Mouse (Mus musculus) stomach, postnatal 0 days (tissue): Measurements from ENCODE around the gene Tnfrsf14.

Source experiments
- CTCF ChIP-seq: IDR thresholded peaks from 2 replicates; pipeline ENCODE4 v1.5.1; 2016; ENCODE audit warnings: antibody characterized with exemption, low read depth, mild to moderate bottlenecking, moderate library complexity
- EP300 ChIP-seq: optimal IDR thresholded peaks from 2 replicates; pipeline ENCODE3; 2016; ENCODE audit warnings: antibody characterized with exemption

DNA sequence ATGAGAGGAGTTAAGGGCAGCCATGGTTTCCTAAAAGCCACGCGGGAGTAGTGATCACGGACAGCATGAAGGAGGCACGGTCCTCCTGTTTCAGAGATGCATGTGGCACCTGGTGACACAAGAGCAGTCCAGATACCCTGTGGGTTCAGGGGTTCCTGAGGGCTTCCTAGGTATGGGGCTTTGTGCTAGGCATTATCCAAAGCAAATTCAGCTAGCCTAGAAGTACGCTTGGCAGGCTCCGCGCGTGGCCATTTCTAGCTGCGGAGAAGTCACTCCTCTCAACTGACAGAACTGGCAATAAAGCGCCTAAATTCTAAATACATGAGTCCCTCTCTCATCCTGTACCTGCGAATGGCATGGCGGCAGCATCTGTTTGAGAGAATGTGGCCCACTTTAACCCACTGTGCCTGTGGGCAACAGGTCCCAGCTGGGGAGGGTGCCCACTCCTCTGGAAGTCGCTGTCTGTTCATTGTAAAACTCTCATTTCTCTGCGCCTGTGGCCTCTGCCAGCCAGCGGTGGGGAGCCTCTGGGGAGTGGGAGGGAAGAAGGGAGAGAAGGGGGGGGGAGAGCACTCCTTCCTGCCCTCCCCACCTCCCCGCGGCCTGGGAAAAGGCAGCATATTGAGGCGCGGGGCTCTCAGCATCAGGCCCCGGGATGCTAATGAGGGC, 31.8 kb upstream of the Tnfrsf14 start:
- TF ChIP-seq CTCF (no peak), EP300 (no peak)
